Mouse (Mus musculus) forebrain, embryonic 13.5 days (tissue): Measurements from ENCODE around the gene Prkch. TPM values are rescaled to one million over a fixed set of nuclear protein-coding genes. Genes with fewer than 3 reads are reported as not detected.

ENCODE experiments used
- ATAC-seq: fragments of 200-750 bp; cut with Nextera tagmentation; 2 replicates; pipeline ENCODE4 v1.8.0; 2017
- H3K27ac ChIP-seq: fragments of 300-500 bp; sonication (generic); 2 replicates; pipeline ENCODE4 v1.5.1; 2015; ENCODE audit warnings: inconsistent platforms, mild to moderate bottlenecking, moderate library complexity
- H3K27me3 ChIP-seq: fragments of 300-500 bp; sonication (generic); 2 replicates; pipeline ENCODE4 v1.6.1; 2015; ENCODE audit warnings: mild to moderate bottlenecking, inconsistent platforms
- H3K36me3 ChIP-seq: fragments of 300-500 bp; sonication (generic); 2 replicates; pipeline ENCODE4 v1.6.1; 2015; ENCODE audit warnings: mild to moderate bottlenecking, inconsistent platforms; ENCODE audit not compliant: poor library complexity, severe bottlenecking
- H3K4me1 ChIP-seq: fragments of 300-500 bp; sonication (generic); 2 replicates; pipeline ENCODE4 v1.6.1; 2015; ENCODE audit warnings: inconsistent platforms
- H3K4me2 ChIP-seq: fragments of 300-500 bp; sonication (generic); 2 replicates; pipeline ENCODE4 v1.6.1; 2015; ENCODE audit warnings: inconsistent platforms, mild to moderate bottlenecking, moderate library complexity
- H3K4me3 ChIP-seq: fragments of 300-500 bp; sonication (generic); 2 replicates; pipeline ENCODE4 v1.5.1; 2015; ENCODE audit warnings: mild to moderate bottlenecking, inconsistent platforms
- H3K9ac ChIP-seq: fragments of 300-500 bp; sonication (generic); 2 replicates; pipeline ENCODE4 v1.6.1; 2015; ENCODE audit warnings: mild to moderate bottlenecking, inconsistent platforms
- H3K9me3 ChIP-seq: fragments of 300-500 bp; sonication (generic); replicated peaks from 2 replicates; pipeline ENCODE4 v1.6.1; 2016; ENCODE audit warnings: inconsistent platforms
- WGBS: fragments of 180-500 bp; shearing (Covaris S2); methylation state at CpG from one replicate; pipeline ENCODE4 v1.1.7; 2015; 5-methylcytosine and 5-hydroxymethylcytosine counted together
- polyA plus RNA-seq: library from polyadenylated mRNA; unstranded; fragments of >200 nt; fragmentation: Nextera tagmentation; extraction: Ambion mirVana; gene quantifications from 2 replicates; pipeline ENCODE4 v1.2.1, GENCODE M21; 2015

Gene Prkch
- polyA plus RNA-seq, 1 experiment from 2014 or later: 3.1 TPM

- Histone ChIP-seq H3K36me3 (no peaks in the 10 kb centered on the region), H3K4me2 (no peak overlapping the region), H3K27ac (no peak overlapping the region), H3K9ac (no peak overlapping the region), H3K9me3 (no peaks in the 10 kb centered on the region), H3K27me3 (no peaks in the 10 kb centered on the region), H3K4me1 (no peaks in the 10 kb centered on the region), H3K4me3 (no peak overlapping the region)
- no peak for ATAC-seq
- WGBS: 88% methylated on average over 5 of the region's 5 CpGs
Measured at GRCm38 (mm10) chr12:73710846-73711245, 126.2 kb downstream of the Prkch start.

- Histone ChIP-seq H3K9ac (no peak overlapping the region), H3K9me3 (no peaks in the 10 kb centered on the region), H3K4me3 (no peak overlapping the region), H3K27me3 (no peaks in the 10 kb centered on the region), H3K36me3 (no peaks in the 10 kb centered on the region), H3K27ac (no peak overlapping the region), H3K4me1 (no peaks in the 10 kb centered on the region), H3K4me2 (no peak overlapping the region)
- WGBS: 43% methylated on average over 6 of the region's 6 CpGs
- ATAC-seq: no peak
Measured at GRCm38 (mm10) chr12:73712122-73712521, 127.5 kb downstream of the Prkch start.

GRCm38 (mm10) chr12:73714589-73714988 lies 130.0 kb downstream of the Prkch start:
- no peak overlapping the region for H3K9ac ChIP-seq
- ATAC-seq: no peak
- WGBS: 88% methylated on average over 5 of the region's 5 CpGs
- no peak overlapping the region for H3K4me2 ChIP-seq
- H3K27me3 ChIP-seq: no peaks in the 10 kb centered on the region
- H3K27ac ChIP-seq: no peak overlapping the region
- no peaks in the 10 kb centered on the region for H3K36me3 ChIP-seq
- no peak overlapping the region for H3K4me3 ChIP-seq
- no peaks in the 10 kb centered on the region for H3K4me1 ChIP-seq
- H3K9me3 ChIP-seq: no peaks in the 10 kb centered on the region

- Histone ChIP-seq H3K4me2 (no peak overlapping the region), H3K9me3 (no peaks in the 10 kb centered on the region), H3K9ac (no peak overlapping the region), H3K4me1 (no peaks in the 10 kb centered on the region), H3K27me3 (no peaks in the 10 kb centered on the region), H3K4me3 (no peak overlapping the region), H3K27ac (no peak overlapping the region), H3K36me3 (no peaks in the 10 kb centered on the region)
- WGBS: 89% methylated on average over 2 of the region's 2 CpGs
- ATAC-seq: no peak
Measured at GRCm38 (mm10) chr12:73715331-73715730, 130.7 kb downstream of the Prkch start.

GRCm38 (mm10) chr12:73715954-73716731 lies 131.5 kb downstream of the Prkch start:
- Histone ChIP-seq H3K4me2 (no peak overlapping the region), H3K4me1 (no peaks in the 10 kb centered on the region), H3K27me3 (no peaks in the 10 kb centered on the region), H3K36me3 (no peaks in the 10 kb centered on the region), H3K4me3 (no peak overlapping the region), H3K9ac (no peak overlapping the region), H3K27ac (no peak overlapping the region), H3K9me3 (no peaks in the 10 kb centered on the region)
- 64% methylated on average over 21 of the region's 21 CpGs for WGBS
- ATAC-seq: 0 out of 2 replicates have a peak, but pooled peaks have one; percentile 51

GRCm38 (mm10) chr12:73718036-73718435 lies 133.4 kb downstream of the Prkch start:
- Histone ChIP-seq H3K4me3 (no peak overlapping the region), H3K9ac (no peak overlapping the region), H3K27me3 (no peaks in the 10 kb centered on the region), H3K36me3 (no peaks in the 10 kb centered on the region), H3K9me3 (no peaks in the 10 kb centered on the region), H3K4me1 (no peaks in the 10 kb centered on the region), H3K4me2 (no peak overlapping the region), H3K27ac (no peak overlapping the region)
- 92% methylated on average over 10 of the region's 10 CpGs for WGBS
- no peak for ATAC-seq

- H3K27me3 ChIP-seq: no peaks in the 10 kb centered on the region
- ATAC-seq: no peak
- H3K4me1 ChIP-seq: no peaks in the 10 kb centered on the region
- no peaks in the 10 kb centered on the region; the same call in 1 of the 2 replicates for H3K9me3 ChIP-seq
- H3K27ac ChIP-seq: no peak overlapping the region
- no peak overlapping the region for H3K4me2 ChIP-seq
- H3K36me3 ChIP-seq: no peaks in the 10 kb centered on the region
- no peak overlapping the region for H3K9ac ChIP-seq
- no peak overlapping the region for H3K4me3 ChIP-seq
Measured at GRCm38 (mm10) chr12:73719816-73720215, 135.2 kb downstream of the Prkch start.

GRCm38 (mm10) chr12:73720466-73720865 lies 135.9 kb downstream of the Prkch start:
- Histone ChIP-seq H3K36me3 (no peaks in the 10 kb centered on the region), H3K27me3 (no peaks in the 10 kb centered on the region), H3K9ac (no peak overlapping the region), H3K4me3 (no peak overlapping the region), H3K4me1 (no peaks in the 10 kb centered on the region), H3K9me3 (no peaks in the 10 kb centered on the region; the same call in 1 of the 2 replicates), H3K27ac (no peak overlapping the region), H3K4me2 (no peak overlapping the region)
- WGBS: 95% methylated on average over 2 of the region's 2 CpGs
- ATAC-seq: no peak

- whole genome bisulfite sequencing: 67% methylated on average over 3 of the region's 3 CpGs
- Histone ChIP-seq H3K4me2 (no peak overlapping the region), H3K9ac (no peak overlapping the region), H3K36me3 (no peaks in the 10 kb centered on the region), H3K27ac (no peak overlapping the region), H3K27me3 (no peaks in the 10 kb centered on the region), H3K9me3 (no peaks in the 10 kb centered on the region; the same call in 1 of the 2 replicates), H3K4me3 (no peak overlapping the region), H3K4me1 (no peaks in the 10 kb centered on the region)
- ATAC-seq: no peak
Measured at GRCm38 (mm10) chr12:73722060-73722459, 137.5 kb downstream of the Prkch start.

GRCm38 (mm10) chr12:73723067-73723466 lies 138.5 kb downstream of the Prkch start:
- H3K27me3 ChIP-seq: no peaks in the 10 kb centered on the region
- WGBS: 77% methylated on average over 4 of the region's 4 CpGs
- ATAC-seq: no peak
- H3K9ac ChIP-seq: no peak overlapping the region
- H3K9me3 ChIP-seq: no peaks in the 10 kb centered on the region; the same call in 1 of the 2 replicates
- H3K4me2 ChIP-seq: no peak overlapping the region
- H3K4me1 ChIP-seq: no peaks in the 10 kb centered on the region
- no peak overlapping the region for H3K27ac ChIP-seq
- H3K36me3 ChIP-seq: no peaks in the 10 kb centered on the region
- no peak overlapping the region for H3K4me3 ChIP-seq

GRCm38 (mm10) chr12:73723887-73724286 lies 139.3 kb downstream of the Prkch start:
- no peaks in the 10 kb centered on the region for H3K4me1 ChIP-seq
- ATAC-seq: no peak
- no peak overlapping the region for H3K4me2 ChIP-seq
- H3K9me3 ChIP-seq: no peaks in the 10 kb centered on the region; the same call in 1 of the 2 replicates
- no peaks in the 10 kb centered on the region for H3K36me3 ChIP-seq
- H3K27ac ChIP-seq: no peak overlapping the region
- H3K9ac ChIP-seq: no peak overlapping the region
- WGBS: 96% methylated on average over 10 of the region's 10 CpGs
- H3K4me3 ChIP-seq: no peak overlapping the region
- H3K27me3 ChIP-seq: no peaks in the 10 kb centered on the region

- Histone ChIP-seq H3K27ac (no peak overlapping the region), H3K4me2 (no peak overlapping the region), H3K9me3 (no peaks in the 10 kb centered on the region; the same call in 1 of the 2 replicates), H3K4me1 (peaks cover 6% of the 10 kb centered on the region), H3K27me3 (no peaks in the 10 kb centered on the region), H3K9ac (no peak overlapping the region), H3K36me3 (no peaks in the 10 kb centered on the region), H3K4me3 (no peak overlapping the region)
- no peak for ATAC-seq
- 90% methylated on average over 9 of the region's 9 CpGs for WGBS
Measured at GRCm38 (mm10) chr12:73725825-73726604, 141.4 kb downstream of the Prkch start.
